Mouse (Mus musculus) T-cell, adult 66 days (primary cell): ENCODE data around the gene Gsdme. TPM values are rescaled to one million over a fixed set of nuclear protein-coding genes. Genes with fewer than 3 reads are reported as not detected.

Source experiments
- total RNA-seq, 2 experiments: library from RNA; stranded (reverse); gene quantifications; 3 replicates in 1 of 2; 4 replicates in 1 of 2; pipeline ENCODE4 v1.2.4; 2023

Gsdme gene
- under 1 TPM; 0.29 to 0.41 TPM for total RNA-seq

DNA sequence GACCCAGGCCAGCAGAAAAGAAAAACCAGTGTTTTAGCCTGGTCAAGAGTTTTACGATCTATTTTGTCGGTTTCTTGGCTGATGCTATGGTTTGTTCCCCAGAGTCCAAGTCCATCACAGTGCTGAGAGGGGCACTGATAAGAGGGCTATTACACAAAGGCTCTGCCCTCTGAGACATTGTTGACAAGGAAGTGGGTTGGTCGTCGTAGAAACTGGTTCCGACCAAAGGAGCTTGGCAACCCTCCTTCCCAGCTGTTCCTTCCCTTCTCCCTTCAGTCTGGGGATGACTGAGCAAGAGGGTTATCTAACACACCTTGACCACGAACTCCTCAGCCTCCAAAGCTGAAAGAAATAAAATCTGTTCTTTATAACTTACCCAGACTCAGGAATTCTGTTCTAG is at the start of gene Gsdme:
Gsdme (minus strand) TSS at position 193 of the 400 bp plus-strand sequence.

Other genes with a start within 250 kb of the Gsdme start
- 10 to 100 TPM; 29.4 to 41.7 TPM for gene Mpp6, start 153.6 kb downstream of the Gsdme start, total RNA-seq
- gene Osbpl3, start 192.3 kb upstream of the Gsdme start, total RNA-seq, result 1 to 10 TPM; 7.7 to 8.5 TPM